Mouse (Mus musculus) stomach, embryonic 15.5 days (tissue): Measurements from ENCODE around the gene Gsk3a. TPM values are rescaled to one million over a fixed set of nuclear protein-coding genes. Genes with fewer than 3 reads are reported as not detected.

Experiments
- ATAC-seq: fragments of 200-750 bp; cut with Nextera tagmentation; 2 replicates; pipeline ENCODE4 v1.8.0; 2017; ENCODE audit warnings: low read depth, moderate number of reproducible peaks, moderate TSS enrichment; ENCODE audit not compliant: insufficient read depth, low FRiP score
- H3K27ac ChIP-seq: fragments of 300-500 bp; sonication (generic); 2 replicates; pipeline ENCODE4 v1.5.1; 2015; ENCODE audit warnings: mild to moderate bottlenecking, inconsistent platforms
- H3K27me3 ChIP-seq: fragments of 300-500 bp; sonication (generic); replicated peaks from 2 replicates; pipeline ENCODE4 v1.6.1; 2015; ENCODE audit warnings: inconsistent platforms
- H3K36me3 ChIP-seq: fragments of 300-500 bp; sonication (generic); 2 replicates; pipeline ENCODE4 v1.6.1; 2015; ENCODE audit warnings: inconsistent platforms
- H3K4me1 ChIP-seq: fragments of 300-500 bp; sonication (generic); 2 replicates; pipeline ENCODE4 v1.6.1; 2015; ENCODE audit warnings: inconsistent platforms
- H3K4me2 ChIP-seq: fragments of 300-500 bp; sonication (generic); 2 replicates; pipeline ENCODE4 v1.6.1; 2015; ENCODE audit warnings: mild to moderate bottlenecking, inconsistent platforms
- H3K4me3 ChIP-seq: fragments of 300-500 bp; sonication (generic); replicated peaks from 2 replicates; pipeline ENCODE4 v1.5.1; 2015; ENCODE audit warnings: inconsistent platforms
- H3K9ac ChIP-seq: fragments of 300-500 bp; sonication (generic); 2 replicates; pipeline ENCODE4 v1.6.1; 2015; ENCODE audit warnings: inconsistent platforms
- H3K9me3 ChIP-seq: fragments of 300-500 bp; sonication (generic); 2 replicates; pipeline ENCODE4 v1.6.1; 2016; ENCODE audit warnings: inconsistent platforms
- WGBS: fragments of 180-500 bp; shearing (Covaris S2); methylation state at CpG from one replicate; pipeline ENCODE4 v1.1.7; 2015; 5-methylcytosine and 5-hydroxymethylcytosine counted together
- polyA plus RNA-seq: library from polyadenylated mRNA; unstranded; fragments of >200 nt; fragmentation: Nextera tagmentation; extraction: Ambion mirVana; gene quantifications from 2 replicates; pipeline ENCODE4 v1.2.1, GENCODE M21; 2015

Gsk3a gene
- polyA plus RNA-seq = 9.4 and 10.5 TPM in 2 replicates

- no peaks in the 10 kb centered on the region for H3K27me3 ChIP-seq
- peak within 1 kb of the TSS; percentile 86 for H3K27ac ChIP-seq
- WGBS = under 1% methylated on average over 76 of the region's 76 CpGs
- peaks cover 21% of the 10 kb centered on the region for H3K4me1 ChIP-seq
- H3K36me3 ChIP-seq = peaks cover 23% of the 10 kb centered on the region; the same call in 1 of the 2 replicates
- no peaks in the 10 kb centered on the region for H3K9me3 ChIP-seq
- H3K4me2 ChIP-seq = peak within 1 kb of the TSS; percentile 75
- peak; percentile 87 for ATAC-seq
- peak within 1 kb of the TSS; percentile 100 for H3K9ac ChIP-seq
- H3K4me3 ChIP-seq = peak within 1 kb of the TSS; percentile 98
Measured at GRCm38 (mm10) chr7:25237249-25238014, at the start of gene Gsk3a. Gene Gsk3a, minus strand, starts transcription at chr7:25237851.

- 79% methylated on average over 8 of the region's 8 CpGs for WGBS
Measured at GRCm38 (mm10) chr7:25286989-25287388, 49.3 kb upstream of the Gsk3a start.

GRCm38 (mm10) chr7:25285511-25286238, 48.0 kb upstream of the Gsk3a start:
- peaks cover 58% of the 10 kb centered on the region for H3K36me3 ChIP-seq
- 93% methylated on average over 20 of the region's 20 CpGs for WGBS
- no peak overlapping the region for H3K27ac ChIP-seq
- no peaks in the 10 kb centered on the region for H3K9me3 ChIP-seq
- ATAC-seq = no peak
- no peak overlapping the region for H3K4me3 ChIP-seq
- peaks cover 35% of the 10 kb centered on the region for H3K4me1 ChIP-seq
- no peak overlapping the region for H3K9ac ChIP-seq
- H3K4me2 ChIP-seq = no peak overlapping the region
- no peaks in the 10 kb centered on the region for H3K27me3 ChIP-seq

More at GRCm38 (mm10) chr7:25286989-25287388, 49.3 kb upstream of the Gsk3a start:
- ATAC-seq = no peak
- no peak overlapping the region for H3K9ac ChIP-seq
- H3K27me3 ChIP-seq = no peaks in the 10 kb centered on the region
- no peaks in the 10 kb centered on the region for H3K9me3 ChIP-seq
- no peak overlapping the region for H3K4me3 ChIP-seq
- peaks cover 70% of the 10 kb centered on the region for H3K36me3 ChIP-seq
- peaks cover 26% of the 10 kb centered on the region for H3K4me1 ChIP-seq
- H3K27ac ChIP-seq = no peak overlapping the region
- H3K4me2 ChIP-seq = no peak overlapping the region

DNA sequence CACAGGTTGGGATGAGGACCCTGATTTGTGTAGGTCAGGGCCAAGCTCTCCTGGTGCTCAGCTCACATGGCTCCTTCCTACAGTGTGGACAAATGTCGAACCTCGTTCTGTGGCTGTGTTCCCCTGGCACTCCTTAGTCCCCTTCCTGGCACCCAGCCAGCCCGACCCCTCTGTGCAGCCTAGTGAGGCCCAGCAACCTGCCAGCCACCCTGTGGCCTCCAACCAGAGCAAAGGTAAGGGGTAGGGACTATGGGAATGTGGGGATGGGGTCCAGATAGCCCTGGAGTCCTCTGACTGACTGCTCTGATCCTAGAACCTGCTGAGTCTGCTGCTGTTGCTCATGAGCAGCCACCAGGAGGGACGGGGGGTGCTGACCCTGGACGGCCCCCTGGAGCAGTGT, 47.1 kb upstream of the Gsk3a start:
- peaks cover 40% of the 10 kb centered on the region for H3K4me1 ChIP-seq
- WGBS = 53% methylated on average over 5 of the region's 5 CpGs
- no peak overlapping the region for H3K4me2 ChIP-seq
- no peak overlapping the region for H3K9ac ChIP-seq
- H3K9me3 ChIP-seq = no peaks in the 10 kb centered on the region
- no peak for ATAC-seq
- peaks cover 49% of the 10 kb centered on the region for H3K36me3 ChIP-seq
- H3K4me3 ChIP-seq = no peak overlapping the region; the same call in 1 of the 2 replicates
- no peaks in the 10 kb centered on the region for H3K27me3 ChIP-seq
- peak overlapping the region; percentile 99; the same call in 1 of the 2 replicates for H3K27ac ChIP-seq

- H3K4me3 ChIP-seq = peak overlapping the region; percentile 71
- H3K27ac ChIP-seq = 0 out of 2 replicates have a peak overlapping the region, but pooled peaks have one; percentile 99
- H3K9ac ChIP-seq = peak overlapping the region; percentile 19; the same call in 1 of the 2 replicates
- peaks cover 41% of the 10 kb centered on the region for H3K4me1 ChIP-seq
- peak overlapping the region; percentile 73 for H3K4me2 ChIP-seq
- no peak for ATAC-seq
- 48% methylated on average over 2 of the region's 2 CpGs for WGBS
- H3K36me3 ChIP-seq = peaks cover 43% of the 10 kb centered on the region
- no peaks in the 10 kb centered on the region for H3K9me3 ChIP-seq
- H3K27me3 ChIP-seq = no peaks in the 10 kb centered on the region
Measured at GRCm38 (mm10) chr7:25284171-25284570, 46.5 kb upstream of the Gsk3a start.

DNA sequence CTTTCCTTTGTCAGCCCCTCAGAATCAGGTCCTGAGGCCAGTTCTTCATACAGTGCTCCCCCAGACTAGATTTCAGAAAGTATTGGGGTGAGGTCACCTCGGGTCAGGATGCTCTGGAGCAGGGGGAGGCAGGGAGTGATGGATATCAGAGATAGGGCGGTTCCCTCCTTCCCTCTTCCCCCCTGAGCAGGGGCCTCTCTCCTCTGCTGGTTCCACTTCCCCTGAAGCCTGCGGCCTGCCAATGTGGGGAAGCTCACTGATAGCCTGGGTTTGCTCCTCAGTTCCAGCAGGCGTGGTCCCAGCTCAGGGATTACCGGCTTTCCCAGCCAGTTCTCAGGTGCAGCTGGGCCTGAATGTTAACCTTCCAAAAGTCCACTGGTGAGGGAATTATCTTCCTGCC, 46.0 kb upstream of the Gsk3a start:
- Histone ChIP-seq H3K9ac (peak overlapping the region; percentile 71; the same call in 1 of the 2 replicates), H3K4me3 (peak overlapping the region; percentile 71), H3K4me2 (peak overlapping the region; percentile 73), H3K9me3 (no peaks in the 10 kb centered on the region), H3K36me3 (peaks cover 38% of the 10 kb centered on the region), H3K27ac (peak overlapping the region; percentile 99), H3K4me1 (peaks cover 41% of the 10 kb centered on the region), H3K27me3 (no peaks in the 10 kb centered on the region)
- 4% methylated on average over 5 of the region's 5 CpGs for WGBS
- ATAC-seq = no peak

DNA sequence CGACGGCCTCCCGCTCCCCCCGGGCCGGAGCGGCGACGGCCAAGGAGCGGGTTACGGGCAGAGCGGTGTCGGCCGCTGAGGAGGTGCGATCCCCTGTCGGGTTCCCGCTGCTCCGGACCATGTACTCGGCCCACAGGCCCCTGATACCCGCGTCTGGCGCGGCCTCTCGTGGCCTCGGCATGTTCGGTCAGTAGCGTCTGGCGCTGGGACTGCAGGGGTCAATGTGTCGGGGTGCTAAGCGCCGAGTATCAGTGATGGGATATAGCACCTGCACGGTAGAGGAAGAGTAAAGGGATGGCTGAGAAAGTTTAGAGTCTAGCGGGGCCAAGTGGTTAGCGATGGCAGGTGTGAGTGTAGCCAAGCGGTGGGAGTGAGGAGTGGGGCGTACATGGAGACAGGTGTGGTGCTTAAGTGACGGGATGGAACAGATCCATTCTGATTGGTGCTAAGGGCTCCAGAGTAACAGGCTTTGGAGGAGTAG, 45.1 kb upstream of the Gsk3a start:
- H3K9ac ChIP-seq = peak overlapping the region; percentile 71
- 0% methylated on average over 33 of the region's 36 CpGs for WGBS
- ATAC-seq = no peak
- peaks cover 43% of the 10 kb centered on the region for H3K4me1 ChIP-seq
- H3K4me2 ChIP-seq = peak overlapping the region; percentile 73
- peaks cover 30% of the 10 kb centered on the region for H3K36me3 ChIP-seq
- H3K4me3 ChIP-seq = peak overlapping the region; percentile 71
- no peaks in the 10 kb centered on the region for H3K27me3 ChIP-seq
- peak overlapping the region; percentile 99 for H3K27ac ChIP-seq
- H3K9me3 ChIP-seq = no peaks in the 10 kb centered on the region

DNA sequence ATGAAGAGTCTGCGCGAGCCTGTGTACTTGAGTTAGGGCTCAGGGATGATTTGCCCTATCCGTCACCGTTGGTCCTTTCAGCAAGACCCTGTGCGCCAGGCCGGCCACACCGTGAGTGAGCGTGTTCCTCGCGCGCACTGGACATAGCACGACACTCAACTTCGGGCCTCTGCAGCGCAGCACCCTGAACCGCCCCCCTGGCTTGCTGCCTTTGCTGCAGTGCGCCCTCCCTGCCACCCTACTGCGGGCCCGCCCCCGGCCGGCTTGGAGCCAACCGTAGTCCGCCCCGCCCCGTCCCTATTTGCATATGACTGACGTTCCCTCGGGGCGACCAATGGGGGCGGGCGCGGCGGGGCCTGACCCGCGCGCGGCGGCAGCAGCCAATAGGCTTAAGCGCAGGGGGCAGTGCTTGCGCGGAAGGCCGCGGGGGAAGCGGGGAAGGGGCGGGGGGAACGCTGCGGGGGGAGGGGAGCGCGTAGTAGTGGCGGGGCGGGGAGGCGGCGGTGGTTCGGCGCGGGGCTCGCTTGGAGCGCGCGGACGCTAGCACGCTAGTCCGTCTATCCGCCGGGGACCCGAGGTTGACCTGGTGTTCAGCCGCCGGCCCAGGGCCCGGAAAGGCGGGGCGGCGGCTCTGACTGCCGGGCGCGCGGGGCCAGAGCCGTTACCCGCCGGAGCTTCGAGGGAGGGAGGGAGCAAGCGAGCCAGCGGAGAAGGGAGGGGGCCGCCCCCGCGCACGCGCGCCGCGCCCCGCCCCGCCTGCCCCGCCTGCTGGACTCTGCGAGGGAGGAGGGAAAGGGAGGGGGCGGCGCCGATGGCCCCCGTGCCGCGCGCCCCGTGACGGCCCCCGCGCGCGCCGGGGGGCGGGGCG, 44.3 kb upstream of the Gsk3a start:
- peak overlapping the region; percentile 71 for H3K4me3 ChIP-seq
- peak overlapping the region; percentile 100 for H3K27ac ChIP-seq
- peak; percentile 80 for ATAC-seq
- peak overlapping the region; percentile 71 for H3K9ac ChIP-seq
- peak overlapping the region; percentile 87 for H3K4me2 ChIP-seq
- H3K36me3 ChIP-seq = peaks cover 22% of the 10 kb centered on the region
- WGBS = 1% methylated on average over 47 of the region's 108 CpGs
- H3K9me3 ChIP-seq = no peaks in the 10 kb centered on the region
- peaks cover 49% of the 10 kb centered on the region for H3K4me1 ChIP-seq
- H3K27me3 ChIP-seq = no peaks in the 10 kb centered on the region

DNA sequence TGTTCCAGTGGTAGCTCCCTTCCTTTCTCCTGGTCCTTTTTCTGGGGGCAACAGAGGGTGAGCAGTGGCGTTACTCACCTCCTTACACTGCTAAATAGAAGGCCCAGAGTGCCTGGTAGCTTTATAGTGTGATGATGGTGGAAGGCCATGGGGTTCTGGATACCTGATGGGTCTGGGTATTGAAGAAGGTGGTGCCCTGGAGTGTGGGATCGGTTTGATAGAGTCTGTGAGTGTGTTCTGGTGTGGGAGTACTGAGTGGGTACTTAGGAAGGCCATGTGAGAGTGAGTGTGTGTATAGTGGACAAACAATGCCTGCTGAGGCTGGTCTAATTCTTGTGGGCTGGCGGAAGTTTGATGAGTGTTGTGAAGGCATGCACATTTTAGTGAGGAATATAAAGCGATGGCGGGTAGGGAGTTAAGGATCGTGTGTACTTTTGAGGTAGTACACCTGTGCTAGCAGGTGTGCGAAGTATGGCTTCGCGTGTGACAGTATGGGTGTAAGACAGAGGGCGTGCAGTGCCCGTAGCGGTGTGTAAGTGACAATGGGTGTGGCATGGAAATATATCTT, 43.6 kb upstream of the Gsk3a start:
- Histone ChIP-seq H3K4me1 (peaks cover 53% of the 10 kb centered on the region), H3K4me3 (peak overlapping the region; percentile 71), H3K9me3 (no peaks in the 10 kb centered on the region), H3K27me3 (no peaks in the 10 kb centered on the region), H3K27ac (peak overlapping the region; percentile 100), H3K9ac (peak overlapping the region; percentile 48; the same call in 1 of the 2 replicates), H3K4me2 (peak overlapping the region; percentile 87), H3K36me3 (peaks cover 15% of the 10 kb centered on the region)
- peak; percentile 5; the same call in 1 of the 2 replicates for ATAC-seq
- 16% methylated on average over 12 of the region's 12 CpGs for WGBS

DNA sequence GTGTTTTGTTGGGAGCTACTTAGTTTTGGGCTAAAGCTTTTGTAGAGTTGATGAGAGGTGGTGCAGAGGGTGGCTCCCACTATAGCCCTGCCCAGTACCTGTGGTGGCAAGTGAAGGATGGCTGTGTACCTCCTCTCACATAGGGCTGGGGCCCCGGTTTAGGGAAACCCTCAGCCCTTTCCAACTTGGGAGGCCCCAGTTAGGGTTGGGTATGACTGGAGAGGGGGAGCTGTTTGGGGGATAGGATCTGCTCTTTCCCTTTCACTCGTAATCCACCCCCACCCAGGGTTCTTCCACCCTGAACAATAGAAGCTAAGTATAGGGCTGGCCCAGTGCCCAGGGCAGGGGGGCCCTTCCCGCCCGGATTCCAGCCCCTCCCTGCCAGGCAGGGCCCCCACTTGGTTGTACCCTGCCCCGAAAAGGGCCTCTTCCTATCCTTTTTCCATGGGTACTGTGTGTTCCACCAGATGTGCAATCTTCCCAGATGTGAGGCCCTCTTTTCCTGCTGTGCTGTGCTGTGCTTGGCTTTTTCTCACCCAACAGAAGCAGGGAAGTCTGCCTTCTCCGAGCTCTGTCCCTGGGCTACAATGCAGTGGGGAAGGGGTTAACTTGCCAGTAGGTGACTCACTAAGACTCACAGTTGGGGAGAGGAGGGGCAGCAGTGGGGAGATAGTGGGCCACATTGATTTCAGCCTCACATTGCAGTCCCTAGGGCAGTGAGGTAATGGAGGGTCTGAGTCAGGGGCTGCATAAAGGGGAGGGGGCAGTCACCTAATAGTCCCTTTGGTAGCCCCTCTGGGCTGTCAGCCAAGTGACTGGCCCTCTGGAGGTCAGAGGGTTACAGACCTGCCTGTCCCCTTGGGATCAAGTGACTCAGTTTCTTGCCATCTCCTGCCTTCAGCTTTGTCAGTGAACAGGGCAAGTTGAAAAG, 42.5 kb upstream of the Gsk3a start:
- Histone ChIP-seq H3K4me1 (peaks cover 64% of the 10 kb centered on the region), H3K27ac (peak overlapping the region; percentile 100), H3K9me3 (no peaks in the 10 kb centered on the region), H3K4me2 (peak overlapping the region; percentile 87), H3K4me3 (peak overlapping the region; percentile 71), H3K36me3 (peaks cover 5% of the 10 kb centered on the region), H3K27me3 (no peaks in the 10 kb centered on the region), H3K9ac (peak overlapping the region; percentile 33)
- ATAC-seq = peak; percentile 30
- WGBS = 2% methylated on average over 6 of the region's 6 CpGs
